Mouse (Mus musculus): ENCODE data around the gene Tril. TPM values are rescaled to one million over a fixed set of nuclear protein-coding genes. Genes with fewer than 3 reads are reported as not detected.
A peak's percentile ranks its signal among the peaks of the same experiment; 100 is the strongest.

Gene Tril
- polyA plus RNA-seq, 1 experiment from 2014 or later, result 22.2 TPM

DNA sequence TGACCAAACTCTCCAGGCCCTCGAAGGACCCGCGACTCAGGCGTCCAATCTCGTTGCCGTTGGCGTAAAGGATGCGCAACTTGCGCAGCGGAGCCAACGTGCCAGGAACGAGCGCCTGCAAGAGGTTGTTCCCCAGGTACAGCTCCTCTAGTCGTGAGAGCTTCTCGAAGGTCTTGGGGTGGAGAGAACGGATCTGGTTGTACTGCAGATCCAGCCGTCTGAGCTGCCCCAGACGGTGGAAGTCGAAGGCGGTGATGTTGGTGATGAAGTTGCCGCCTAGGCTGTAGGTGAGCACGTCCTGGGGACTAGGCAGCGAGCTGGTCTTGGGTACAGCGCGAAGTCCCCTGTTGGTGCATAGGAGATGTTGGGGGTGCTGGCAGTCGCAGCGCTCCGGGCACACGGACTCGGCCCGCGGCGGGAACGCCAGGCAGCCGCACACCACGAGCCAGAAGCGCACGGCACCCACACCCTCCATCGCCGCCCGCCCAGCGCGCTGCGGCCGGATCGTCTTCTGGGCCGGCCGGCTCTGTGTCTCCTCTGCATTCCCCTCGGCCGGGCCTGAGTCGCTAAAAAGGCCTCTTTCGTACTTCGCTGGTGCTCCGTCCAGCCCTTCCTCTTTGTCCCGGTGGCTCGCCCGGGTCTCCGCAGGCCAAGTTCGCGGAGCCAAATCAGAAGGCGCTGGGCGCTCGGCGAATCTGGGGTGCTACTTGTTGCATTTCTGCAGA lies 707 bp downstream of the Tril start:
- Histone ChIP-seq H3K4me3 (replicated peaks) (peak overlapping the region; percentile 57), H3K4me2 (peak overlapping the region; percentile 83), H3K9me3 (no peaks in the 10 kb centered on the region), H3K36me3 (no peaks in the 10 kb centered on the region), H3K4me1 (peaks cover 23% of the 10 kb centered on the region), H3K9ac (peak overlapping the region; percentile 60), H3K27me3 (replicated peaks) (peaks cover 22% of the 10 kb centered on the region; the same call in 1 of the 2 replicates), H3K27ac (peak overlapping the region; percentile 96)
- under 1% methylated on average over 64 of the region's 64 CpGs for WGBS
- no peak for ATAC-seq (ENCODE audit: insufficient read depth, low FRiP score, low read depth)

DNA sequence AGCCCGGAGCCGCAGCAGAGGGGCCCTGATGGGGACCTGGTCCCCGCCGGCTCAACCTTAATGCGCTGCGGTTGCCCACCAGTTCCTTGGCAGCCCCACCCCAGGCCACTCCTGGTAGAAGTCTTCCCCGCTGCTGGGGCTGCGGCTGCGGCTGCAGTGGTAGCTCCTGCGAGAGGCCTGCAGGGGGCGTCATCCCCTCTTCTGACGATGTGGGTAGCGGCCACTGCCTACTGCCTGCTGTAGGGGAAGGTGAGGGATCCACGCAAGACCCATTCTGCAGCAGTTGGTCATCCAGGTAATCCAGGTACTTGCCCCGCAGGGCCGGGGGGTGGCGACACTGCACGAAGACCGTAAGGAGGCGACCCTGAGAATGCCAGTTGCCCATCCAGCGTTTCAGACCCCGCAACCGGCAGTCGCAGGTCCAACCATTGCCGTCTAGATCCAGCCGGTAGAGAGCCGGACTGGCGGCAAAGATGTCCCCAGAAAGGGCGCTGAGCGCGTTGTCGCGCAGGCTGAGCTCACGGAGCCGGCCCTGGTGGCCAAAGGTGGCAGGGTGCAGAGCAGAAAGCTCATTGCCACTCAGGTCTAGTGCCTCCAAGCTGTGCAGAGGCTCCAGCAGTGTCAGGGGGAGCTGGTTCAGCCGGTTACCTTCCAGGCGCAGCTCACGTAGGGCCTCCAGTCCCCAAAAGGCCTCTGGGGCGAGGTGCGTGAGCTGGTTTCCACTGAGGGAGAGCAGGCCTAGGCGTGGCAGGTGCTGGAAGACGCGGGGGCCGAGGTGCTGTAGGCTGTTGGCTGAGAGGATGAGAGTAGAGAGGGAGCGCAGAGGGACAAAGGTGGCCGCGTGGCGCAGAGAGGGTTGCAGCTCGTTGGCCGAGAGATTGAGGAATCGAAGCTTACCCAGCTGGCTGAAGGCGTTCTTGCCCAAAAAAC lies 1.6 kb downstream of the Tril start:
- H3K27ac ChIP-seq, result peak overlapping the region; percentile 96
- 3% methylated on average over 52 of the region's 52 CpGs for WGBS
- no peaks in the 10 kb centered on the region for H3K9me3 ChIP-seq
- peaks cover 23% of the 10 kb centered on the region for H3K4me1 ChIP-seq
- H3K4me3 ChIP-seq (replicated peaks), result peak overlapping the region; percentile 57
- H3K36me3 ChIP-seq, result no peaks in the 10 kb centered on the region
- peaks cover 22% of the 10 kb centered on the region; the same call in 1 of the 2 replicates for H3K27me3 ChIP-seq (replicated peaks)
- H3K9ac ChIP-seq, result peak overlapping the region; percentile 60; the same call in 1 of the 2 replicates
- peak overlapping the region; percentile 83 for H3K4me2 ChIP-seq
- peak; percentile 33 for ATAC-seq (ENCODE audit: insufficient read depth, low FRiP score, low read depth)

DNA sequence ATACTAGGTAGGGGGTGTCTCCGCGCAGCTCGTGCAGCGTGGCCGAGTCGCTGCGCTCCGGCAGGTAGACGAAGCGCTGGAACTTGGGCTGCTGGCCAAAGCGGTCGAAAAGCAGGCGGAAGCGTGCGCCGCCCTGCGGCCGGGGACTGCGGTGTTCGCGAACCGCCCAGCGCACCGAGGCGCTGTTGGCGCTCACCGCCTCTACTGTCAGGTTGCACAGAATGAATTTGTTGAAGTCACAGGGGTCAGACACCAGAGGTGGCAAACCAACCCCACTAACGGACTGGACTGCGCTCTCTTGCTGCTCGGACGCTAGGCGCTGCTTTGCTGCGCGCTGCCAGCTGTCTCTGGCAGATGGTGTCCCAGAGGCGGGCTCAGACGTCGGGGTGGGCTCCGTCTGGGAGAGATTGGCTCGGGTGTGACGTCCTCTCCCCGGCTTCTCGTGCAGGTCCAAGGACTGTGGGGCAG lies 2.3 kb downstream of the Tril start:
- peaks cover 23% of the 10 kb centered on the region for H3K4me1 ChIP-seq
- under 1% methylated on average over 42 of the region's 42 CpGs for WGBS

DNA sequence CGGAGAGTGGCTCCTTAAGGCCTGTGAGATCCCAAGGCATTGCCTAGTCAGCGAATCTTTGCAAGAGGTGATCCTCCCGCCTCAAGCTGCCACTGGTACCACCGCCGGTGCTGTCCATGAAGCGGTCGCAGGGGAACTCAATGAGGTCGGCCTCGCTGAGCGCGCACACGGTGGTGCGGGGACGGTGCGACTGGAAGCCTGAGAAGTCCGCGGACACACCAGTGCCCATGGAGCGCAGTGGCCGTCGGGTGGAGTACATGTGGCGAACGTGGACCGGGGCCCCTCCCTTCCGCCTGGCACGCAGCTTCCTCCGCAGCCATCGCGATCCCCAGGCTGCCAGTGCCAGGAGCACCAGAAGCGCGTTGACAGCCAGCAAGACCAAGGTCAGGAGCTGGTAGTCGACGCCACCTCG lies 2.9 kb downstream of the Tril start:
- Histone ChIP-seq H3K9ac (no peak overlapping the region; the same call in 1 of the 2 replicates), H3K9me3 (no peaks in the 10 kb centered on the region), H3K4me3 (replicated peaks) (peak overlapping the region; percentile 57), H3K27ac (no peak overlapping the region), H3K4me1 (peaks cover 23% of the 10 kb centered on the region), H3K27me3 (replicated peaks) (peaks cover 22% of the 10 kb centered on the region; the same call in 1 of the 2 replicates), H3K4me2 (peak overlapping the region; percentile 83), H3K36me3 (no peaks in the 10 kb centered on the region)
- no peak for ATAC-seq (ENCODE audit: insufficient read depth, low FRiP score, low read depth)
- WGBS, result 18% methylated on average over 33 of the region's 33 CpGs

More for the DNA sequence above, 2.3 kb downstream of the Tril start:
- ATAC-seq (ENCODE audit: insufficient read depth, low FRiP score, low read depth), result peak; percentile 27
- Histone ChIP-seq H3K4me2 (peak overlapping the region; percentile 83), H3K4me3 (replicated peaks) (peak overlapping the region; percentile 57), H3K9me3 (no peaks in the 10 kb centered on the region), H3K27ac (no peak overlapping the region), H3K9ac (peak overlapping the region; percentile 60; the same call in 1 of the 2 replicates), H3K27me3 (replicated peaks) (peaks cover 22% of the 10 kb centered on the region; the same call in 1 of the 2 replicates), H3K36me3 (no peaks in the 10 kb centered on the region)

DNA sequence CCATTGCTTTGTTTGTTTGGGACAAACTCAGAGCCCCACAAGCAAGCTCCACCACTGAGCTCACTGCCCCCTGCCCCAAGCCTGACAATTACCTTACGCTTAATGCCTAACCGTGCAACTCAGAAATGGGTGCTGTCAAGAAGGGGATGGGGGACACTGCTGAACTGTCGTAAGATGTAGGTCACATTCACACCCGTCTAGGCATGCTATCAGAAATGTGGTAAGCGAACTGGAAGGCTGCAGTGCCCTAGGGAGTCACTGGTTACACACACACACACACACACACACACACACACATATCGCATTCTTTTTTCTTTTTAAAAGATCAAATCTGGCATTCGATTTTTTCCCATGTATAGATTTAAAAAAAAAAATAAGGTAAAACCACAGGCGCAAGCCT lies 4.0 kb downstream of the Tril start:
- peaks cover 23% of the 10 kb centered on the region for H3K4me1 ChIP-seq
- no peaks in the 10 kb centered on the region for H3K36me3 ChIP-seq
- H3K9me3 ChIP-seq, result no peaks in the 10 kb centered on the region
- 77% methylated on average over 8 of the region's 8 CpGs for WGBS
- no peak for ATAC-seq (ENCODE audit: insufficient read depth, low FRiP score, low read depth)
- peaks cover 22% of the 10 kb centered on the region; the same call in 1 of the 2 replicates for H3K27me3 ChIP-seq (replicated peaks)
- H3K27ac ChIP-seq, result no peak overlapping the region
- peak overlapping the region; percentile 83; the same call in 1 of the 2 replicates for H3K4me2 ChIP-seq
- no peak overlapping the region for H3K4me3 ChIP-seq (replicated peaks)
- no peak overlapping the region for H3K9ac ChIP-seq

DNA sequence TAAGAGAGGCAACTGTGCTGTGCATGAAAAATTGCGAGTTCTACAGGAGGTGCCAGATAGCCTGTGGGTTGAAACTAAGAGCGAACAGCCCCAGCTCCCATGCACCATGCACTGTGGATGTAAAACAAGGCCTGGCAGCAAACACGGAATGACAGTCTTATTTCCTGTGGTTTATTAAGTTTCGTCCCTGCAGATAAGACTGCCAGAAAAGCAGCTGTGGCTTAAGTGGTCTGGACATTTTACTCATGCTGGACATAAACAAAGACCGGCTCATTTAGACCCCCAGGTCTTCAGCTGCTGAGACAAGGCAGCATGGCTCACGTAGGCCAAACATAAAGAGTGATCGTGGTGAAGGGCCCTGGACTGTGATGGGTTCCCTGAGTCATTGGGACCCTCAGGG lies 4.9 kb downstream of the Tril start:
- Histone ChIP-seq H3K9ac (no peak overlapping the region), H3K27ac (0 out of 2 replicates have a peak overlapping the region, but pooled peaks have one; percentile 0), H3K4me1 (peaks cover 23% of the 10 kb centered on the region), H3K9me3 (no peaks in the 10 kb centered on the region), H3K4me2 (no peak overlapping the region), H3K4me3 (replicated peaks) (no peak overlapping the region), H3K27me3 (replicated peaks) (peaks cover 20% of the 10 kb centered on the region; the same call in 1 of the 2 replicates), H3K36me3 (no peaks in the 10 kb centered on the region)
- WGBS, result 50% methylated on average over 7 of the region's 7 CpGs
- ATAC-seq (ENCODE audit: insufficient read depth, low FRiP score, low read depth), result no peak

- no peak overlapping the region for H3K4me2 ChIP-seq
- no peaks in the 10 kb centered on the region for H3K36me3 ChIP-seq
- ATAC-seq (ENCODE audit: insufficient read depth, low FRiP score, low read depth), result no peak
- no peaks in the 10 kb centered on the region for H3K9me3 ChIP-seq
- H3K27ac ChIP-seq, result no peak overlapping the region
- H3K27me3 ChIP-seq (replicated peaks), result peaks cover 6% of the 10 kb centered on the region; the same call in 1 of the 2 replicates
- H3K4me1 ChIP-seq, result peaks cover 18% of the 10 kb centered on the region
- H3K4me3 ChIP-seq (replicated peaks), result no peak overlapping the region
- H3K9ac ChIP-seq, result no peak overlapping the region
Measured at GRCm38 (mm10) chr6:53814214-53814613, 6.4 kb downstream of the Tril start.

DNA sequence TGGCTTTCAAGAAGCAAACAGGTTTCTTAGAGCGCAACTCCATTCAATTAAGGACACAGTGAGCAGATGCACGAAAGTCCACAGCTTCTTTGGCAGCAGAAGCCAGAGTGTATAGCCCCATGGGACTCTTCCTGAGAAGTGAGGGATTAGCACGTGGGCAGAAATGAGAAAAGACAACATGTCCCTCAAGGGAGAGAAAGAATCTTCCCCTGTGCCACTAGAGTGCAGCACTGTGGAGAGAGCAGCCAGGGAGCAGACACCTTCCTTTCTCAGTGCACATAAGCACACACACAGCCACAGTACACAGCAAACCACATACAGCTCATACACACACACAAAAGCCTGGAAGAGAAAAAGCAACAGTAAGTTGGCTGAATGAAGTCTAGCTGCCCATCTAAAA lies 8.4 kb downstream of the Tril start:
- H3K4me1 ChIP-seq, result no peaks in the 10 kb centered on the region
- 63% methylated on average over 3 of the region's 3 CpGs for WGBS
- no peaks in the 10 kb centered on the region for H3K27me3 ChIP-seq (replicated peaks)
- H3K4me3 ChIP-seq (replicated peaks), result no peak overlapping the region
- H3K4me2 ChIP-seq, result no peak overlapping the region
- H3K27ac ChIP-seq, result no peak overlapping the region
- no peaks in the 10 kb centered on the region for H3K9me3 ChIP-seq
- no peak for ATAC-seq (ENCODE audit: insufficient read depth, low FRiP score, low read depth)
- H3K9ac ChIP-seq, result no peak overlapping the region
- no peaks in the 10 kb centered on the region for H3K36me3 ChIP-seq

- Histone ChIP-seq H3K4me1 (peaks cover 9% of the 10 kb centered on the region), H3K9me3 (no peaks in the 10 kb centered on the region), H3K4me2 (no peak overlapping the region), H3K4me3 (replicated peaks) (no peak overlapping the region), H3K36me3 (no peaks in the 10 kb centered on the region), H3K27ac (no peak overlapping the region), H3K27me3 (replicated peaks) (no peaks in the 10 kb centered on the region), H3K9ac (no peak overlapping the region)
- ATAC-seq (ENCODE audit: insufficient read depth, low FRiP score, low read depth), result no peak
- 59% methylated on average over 9 of the region's 9 CpGs for WGBS
Measured at GRCm38 (mm10) chr6:53808801-53809200, 11.8 kb downstream of the Tril start.

- H3K36me3 ChIP-seq, result no peaks in the 10 kb centered on the region
- WGBS, result 61% methylated on average over 3 of the region's 3 CpGs
- H3K9me3 ChIP-seq, result no peaks in the 10 kb centered on the region
- peaks cover 9% of the 10 kb centered on the region for H3K4me1 ChIP-seq
- no peak overlapping the region for H3K4me2 ChIP-seq
- ATAC-seq (ENCODE audit: insufficient read depth, low FRiP score, low read depth), result no peak
- no peak overlapping the region for H3K4me3 ChIP-seq (replicated peaks)
- no peak overlapping the region for H3K9ac ChIP-seq
- no peak overlapping the region for H3K27ac ChIP-seq
- H3K27me3 ChIP-seq (replicated peaks), result no peaks in the 10 kb centered on the region
Measured at GRCm38 (mm10) chr6:53807185-53807584, 13.4 kb downstream of the Tril start.

DNA sequence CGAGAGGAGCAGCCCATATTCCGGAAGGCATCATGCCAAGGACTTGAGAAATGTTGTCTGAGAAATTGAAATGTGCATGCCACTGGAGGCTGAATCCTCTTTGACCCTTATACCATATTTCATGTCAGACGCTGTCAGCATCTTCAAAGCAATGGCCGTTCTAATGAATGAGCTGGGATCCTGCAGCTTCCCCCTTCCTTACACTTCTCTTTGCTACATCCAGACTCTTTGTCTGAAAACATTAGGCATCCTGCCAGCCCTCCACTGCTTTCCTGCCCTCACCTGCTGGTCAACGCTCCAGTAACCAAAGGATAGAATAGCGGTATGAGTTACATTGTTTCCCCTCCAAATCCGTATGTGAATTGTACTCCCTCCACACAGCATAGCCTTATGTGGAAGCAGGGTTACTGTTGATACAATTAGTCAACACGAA lies 14.0 kb downstream of the Tril start:
- ATAC-seq (ENCODE audit: insufficient read depth, low FRiP score, low read depth), result no peak
- 38% methylated on average over 8 of the region's 8 CpGs for WGBS
- no peak overlapping the region for H3K4me3 ChIP-seq (replicated peaks)
- no peak overlapping the region for H3K4me2 ChIP-seq
- H3K36me3 ChIP-seq, result no peaks in the 10 kb centered on the region
- no peaks in the 10 kb centered on the region for H3K27me3 ChIP-seq (replicated peaks)
- H3K27ac ChIP-seq, result no peak overlapping the region
- no peak overlapping the region for H3K9ac ChIP-seq
- peaks cover 12% of the 10 kb centered on the region for H3K4me1 ChIP-seq
- no peaks in the 10 kb centered on the region for H3K9me3 ChIP-seq
